Mouse (Mus musculus) cerebellum, adult 2 months (tissue): ENCODE measurements at regions not wholly inside any gene's neighbourhood (a gene's known extent, or its start where the extent isn't known, plus 50 kb on each side); places are given as distances from the start of the nearest gene placed in this dataset.

Experiments used
- CTCF ChIP-seq: fragments of 200-500 bp; IDR thresholded peaks from 2 replicates; pipeline ENCODE4 v1.5.1; 2011; ENCODE audit warnings: low read depth, mild to moderate bottlenecking, control low read depth, low read length, moderate library complexity, borderline replicate concordance; ENCODE audit not compliant: insufficient read depth
- POLR2A ChIP-seq: fragments of 200-500 bp; IDR thresholded peaks from 2 replicates; pipeline ENCODE4 v1.6.1; 2011; ENCODE audit warnings: low read length, control low read depth, borderline replicate concordance; ENCODE audit not compliant: insufficient read depth

DNA sequence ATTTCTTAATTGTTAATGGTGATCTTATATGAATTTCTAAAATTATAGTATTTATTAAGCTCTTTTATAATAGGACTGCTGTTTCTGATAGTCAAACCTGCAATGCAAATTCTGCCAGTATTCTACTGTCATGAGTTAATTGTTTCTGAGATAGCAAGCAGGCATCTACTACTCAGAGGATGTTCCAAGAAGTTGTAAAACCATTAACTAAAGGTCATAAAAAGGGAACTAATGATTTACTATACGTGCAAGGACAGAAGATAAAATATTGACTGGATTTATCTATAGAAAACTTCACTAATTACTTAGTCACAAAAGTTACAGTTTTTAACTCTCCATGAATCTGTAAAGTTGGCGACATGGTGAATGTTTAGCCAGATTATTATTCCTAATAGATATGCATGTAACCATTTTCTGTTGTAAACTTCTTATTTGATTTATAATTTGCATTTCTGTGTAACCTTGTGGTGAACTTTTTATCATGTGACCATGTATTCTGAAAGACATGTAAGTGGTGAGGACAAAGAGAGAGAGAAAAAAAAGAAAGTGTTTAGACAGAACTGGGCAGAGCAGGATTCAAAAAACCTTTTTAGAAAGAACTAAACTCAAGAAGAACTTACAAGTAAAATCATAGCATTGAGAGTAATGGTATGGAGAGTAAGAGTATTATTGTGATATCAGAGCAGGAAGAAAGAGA lies 395.5 kb upstream of the Sphkap start:
- TF ChIP-seq CTCF (no peak), POLR2A (no peak)
